Mouse (Mus musculus) embryonic facial prominence, embryonic 14.5 days (tissue): ENCODE data around the gene Hcrtr1. TPM values are rescaled to one million over a fixed set of nuclear protein-coding genes. Genes with fewer than 3 reads are reported as not detected.

Source experiments
- ATAC-seq: fragments of 200-750 bp; cut with Nextera tagmentation; 2 replicates; pipeline ENCODE4 v1.8.0; 2017; ENCODE audit warnings: low read depth, moderate number of reproducible peaks, moderate TSS enrichment
- DNase-seq: peaks from one replicate; pipeline ENCODE4 v3.0.0-alpha.2; 2015; ENCODE audit warnings: low spot score
- H3K27ac ChIP-seq: fragments of 300-500 bp; sonication (generic); replicated peaks from 2 replicates; pipeline ENCODE4 v1.5.1; 2014; ENCODE audit warnings: low read depth, mild to moderate bottlenecking, low read length, moderate library complexity
- H3K27me3 ChIP-seq: fragments of 300-500 bp; sonication (generic); replicated peaks from 2 replicates; pipeline ENCODE4 v1.6.1; 2014; ENCODE audit warnings: low read length; ENCODE audit not compliant: control insufficient read depth, insufficient read depth
- H3K36me3 ChIP-seq: fragments of 300-500 bp; sonication (generic); 2 replicates; pipeline ENCODE4 v1.6.1; 2014; ENCODE audit warnings: low read length, mixed read lengths; ENCODE audit not compliant: control insufficient read depth, insufficient read depth
- H3K4me1 ChIP-seq: fragments of 300-500 bp; sonication (generic); 2 replicates; pipeline ENCODE4 v1.6.1; 2014; ENCODE audit warnings: antibody characterized with exemption, low read length; ENCODE audit not compliant: control insufficient read depth, insufficient read depth
- H3K4me2 ChIP-seq: fragments of 300-500 bp; sonication (generic); 2 replicates; pipeline ENCODE4 v1.6.1; 2014; ENCODE audit warnings: low read depth, mild to moderate bottlenecking, low read length, moderate library complexity, mixed read lengths
- H3K4me3 ChIP-seq: fragments of 300-500 bp; sonication (generic); 2 replicates; pipeline ENCODE4 v1.5.1; 2014; ENCODE audit warnings: low read depth, mild to moderate bottlenecking, low read length
- H3K9ac ChIP-seq: fragments of 300-500 bp; sonication (generic); 2 replicates; pipeline ENCODE4 v1.6.1; 2014; ENCODE audit warnings: low read depth, mild to moderate bottlenecking, low read length, moderate library complexity, mixed read lengths
- H3K9me3 ChIP-seq: fragments of 300-500 bp; sonication (generic); 2 replicates; pipeline ENCODE4 v1.6.1; 2016; ENCODE audit warnings: low read length; ENCODE audit not compliant: control insufficient read depth
- WGBS: fragments of 180-500 bp; shearing (Covaris S2); extraction: QIAGEN DNeasy Blood & Tissue Kit; methylation state at CpG from one replicate; pipeline ENCODE4 v1.1.7; 2014; 5-methylcytosine and 5-hydroxymethylcytosine counted together
- polyA plus RNA-seq: library from polyadenylated mRNA; unstranded; fragments of >200 nt; fragmentation: Nextera tagmentation; extraction: Ambion mirVana; gene quantifications from 2 replicates; pipeline ENCODE4 v1.2.1, GENCODE M21; 2014

Gene Hcrtr1
- polyA plus RNA-seq, 1 experiment from 2014 or later = 0.19 TPM

GRCm38 (mm10) chr4:130124110-130124509, 15.0 kb downstream of the Hcrtr1 start:
- no peak overlapping the region for H3K4me2 ChIP-seq
- H3K36me3 ChIP-seq = peaks cover 73% of the 10 kb centered on the region
- DNase-seq (no peak), ATAC-seq (no peak)
- H3K4me1 ChIP-seq = 0 out of 2 replicates have a peak, but pooled peaks cover 4% of the 10 kb centered on the region
- no peaks in the 10 kb centered on the region for H3K27me3 ChIP-seq
- H3K4me3 ChIP-seq = no peak overlapping the region
- no peak overlapping the region for H3K9ac ChIP-seq
- no peak overlapping the region for H3K27ac ChIP-seq
- H3K9me3 ChIP-seq = no peaks in the 10 kb centered on the region
- WGBS = 85% methylated on average over 4 of the region's 4 CpGs

GRCm38 (mm10) chr4:130123020-130123419, 16.1 kb downstream of the Hcrtr1 start:
- Histone ChIP-seq H3K9me3 (no peaks in the 10 kb centered on the region), H3K4me2 (no peak overlapping the region), H3K27ac (no peak overlapping the region), H3K36me3 (peaks cover 69% of the 10 kb centered on the region), H3K27me3 (no peaks in the 10 kb centered on the region), H3K4me3 (no peak overlapping the region), H3K4me1 (0 out of 2 replicates have a peak, but pooled peaks cover 4% of the 10 kb centered on the region), H3K9ac (no peak overlapping the region)
- DNase-seq = no peak
- no peak for ATAC-seq
- 69% methylated on average over 5 of the region's 5 CpGs for WGBS

DNA sequence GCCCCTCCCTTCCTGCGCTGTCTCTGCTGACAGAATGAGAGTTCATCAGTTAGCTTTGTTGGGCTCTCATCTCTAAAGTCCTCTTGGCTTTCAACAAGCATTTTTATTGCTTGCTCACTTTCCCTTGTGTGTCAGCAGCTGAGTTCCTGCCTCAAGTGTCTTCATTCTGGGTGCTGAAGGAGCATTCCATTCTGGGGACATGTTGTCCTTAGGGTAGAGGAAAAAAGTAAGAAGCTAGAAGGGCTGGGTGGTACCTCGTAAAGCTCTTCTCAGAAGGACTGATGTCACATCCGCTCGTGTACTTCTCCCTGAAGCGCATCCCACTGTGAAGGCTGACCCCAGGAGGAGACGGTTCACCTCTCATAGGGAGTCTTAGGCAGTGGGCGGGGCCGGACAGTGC, 17.6 kb downstream of the Hcrtr1 start:
- Histone ChIP-seq H3K4me1 (0 out of 2 replicates have a peak, but pooled peaks cover 4% of the 10 kb centered on the region), H3K27me3 (no peaks in the 10 kb centered on the region), H3K9me3 (no peaks in the 10 kb centered on the region), H3K9ac (no peak overlapping the region), H3K36me3 (peaks cover 56% of the 10 kb centered on the region), H3K4me2 (no peak overlapping the region), H3K4me3 (no peak overlapping the region), H3K27ac (no peak overlapping the region)
- whole genome bisulfite sequencing = 73% methylated on average over 8 of the region's 8 CpGs
- ATAC-seq = no peak
- DNase-seq = no peak

GRCm38 (mm10) chr4:130120752-130121151, 18.4 kb downstream of the Hcrtr1 start:
- H3K9ac ChIP-seq = no peak overlapping the region
- ATAC-seq (no peak), DNase-seq (no peak)
- no peak overlapping the region for H3K4me2 ChIP-seq
- WGBS = 57% methylated on average over 4 of the region's 4 CpGs
- H3K4me1 ChIP-seq = 0 out of 2 replicates have a peak, but pooled peaks cover 4% of the 10 kb centered on the region
- peaks cover 56% of the 10 kb centered on the region for H3K36me3 ChIP-seq
- no peak overlapping the region for H3K4me3 ChIP-seq
- H3K27ac ChIP-seq = no peak overlapping the region
- no peaks in the 10 kb centered on the region for H3K27me3 ChIP-seq
- no peaks in the 10 kb centered on the region for H3K9me3 ChIP-seq

- Histone ChIP-seq H3K4me3 (no peak overlapping the region), H3K36me3 (peaks cover 22% of the 10 kb centered on the region), H3K4me2 (no peak overlapping the region), H3K4me1 (peaks cover 11% of the 10 kb centered on the region), H3K9me3 (no peaks in the 10 kb centered on the region), H3K9ac (no peak overlapping the region), H3K27me3 (no peaks in the 10 kb centered on the region), H3K27ac (no peak overlapping the region)
- 96% methylated on average over 1 of the region's 1 CpGs for WGBS
- no peak for DNase-seq
- no peak for ATAC-seq
Measured at GRCm38 (mm10) chr4:130112732-130113131, 26.4 kb downstream of the Hcrtr1 start.

- no peaks in the 10 kb centered on the region for H3K9me3 ChIP-seq
- H3K27ac ChIP-seq = no peak overlapping the region
- peaks cover 11% of the 10 kb centered on the region for H3K4me1 ChIP-seq
- H3K4me2 ChIP-seq = no peak overlapping the region
- ATAC-seq (no peak), DNase-seq (no peak)
- H3K9ac ChIP-seq = no peak overlapping the region
- no peak overlapping the region for H3K4me3 ChIP-seq
- peaks cover 22% of the 10 kb centered on the region for H3K36me3 ChIP-seq
- H3K27me3 ChIP-seq = no peaks in the 10 kb centered on the region
- WGBS = 73% methylated on average over 7 of the region's 7 CpGs
Measured at GRCm38 (mm10) chr4:130112299-130112698, 26.9 kb downstream of the Hcrtr1 start.

- DNase-seq = no peak
- Histone ChIP-seq H3K9ac (no peak overlapping the region), H3K4me1 (peaks cover 14% of the 10 kb centered on the region), H3K27ac (no peak overlapping the region), H3K9me3 (no peaks in the 10 kb centered on the region), H3K4me3 (no peak overlapping the region), H3K4me2 (no peak overlapping the region), H3K36me3 (peaks cover 11% of the 10 kb centered on the region; the same call in 1 of the 2 replicates), H3K27me3 (no peaks in the 10 kb centered on the region)
- no peak for ATAC-seq
- WGBS = 86% methylated on average over 7 of the region's 7 CpGs
Measured at GRCm38 (mm10) chr4:130110091-130110490, 29.1 kb downstream of the Hcrtr1 start.

DNA sequence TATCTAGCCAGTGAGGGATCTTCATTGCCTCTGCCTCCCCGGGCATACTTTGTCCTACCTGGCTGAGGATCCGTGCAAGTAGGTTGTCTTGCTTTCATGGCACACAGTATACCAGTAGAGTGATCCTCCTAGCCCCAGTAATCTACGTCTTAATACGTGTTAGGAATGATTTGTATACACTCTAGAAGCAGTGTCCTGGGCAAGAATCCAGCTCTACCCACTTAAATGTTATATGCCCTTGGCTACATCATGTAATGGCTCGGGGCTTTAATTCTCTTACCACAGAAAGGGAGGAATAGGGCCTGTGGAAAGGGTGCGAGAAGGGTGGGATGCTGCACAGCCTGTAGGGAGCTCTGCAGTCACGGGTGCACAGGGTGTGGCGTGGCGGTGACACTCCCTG, 29.5 kb downstream of the Hcrtr1 start:
- H3K4me1 ChIP-seq = peaks cover 14% of the 10 kb centered on the region

DNA sequence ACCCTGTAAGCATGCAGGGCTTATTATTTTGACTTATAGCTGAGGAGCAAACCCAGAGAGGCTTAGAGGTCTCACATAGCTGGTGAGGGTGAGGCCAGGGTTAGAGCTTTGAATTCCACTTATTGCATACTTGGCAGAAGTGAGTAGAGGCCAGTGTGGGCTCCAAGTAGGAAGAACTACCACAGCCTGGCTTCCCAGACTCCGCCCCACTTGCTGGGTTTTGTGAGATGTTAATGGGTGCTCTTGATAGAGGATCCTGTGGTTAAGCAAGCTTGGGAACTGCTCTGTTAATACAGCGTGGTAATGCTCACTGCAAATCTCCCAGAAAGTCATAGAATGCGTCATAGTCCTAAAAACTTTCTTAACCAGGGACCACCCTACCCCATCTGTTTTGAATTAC, 30.2 kb downstream of the Hcrtr1 start:
- Histone ChIP-seq H3K4me2 (peak overlapping the region; percentile 62), H3K9ac (0 out of 2 replicates have a peak overlapping the region, but pooled peaks have one; percentile 25), H3K27ac (no peak overlapping the region), H3K4me3 (0 out of 2 replicates have a peak overlapping the region, but pooled peaks have one; percentile 6), H3K4me1 (peaks cover 14% of the 10 kb centered on the region), H3K9me3 (0 out of 2 replicates have a peak, but pooled peaks cover under 1% of the 10 kb centered on the region), H3K27me3 (no peaks in the 10 kb centered on the region), H3K36me3 (peaks cover 11% of the 10 kb centered on the region; the same call in 1 of the 2 replicates)
- ATAC-seq = no peak
- DNase-seq = no peak
- 65% methylated on average over 3 of the region's 3 CpGs for WGBS

More for the DNA sequence above, 29.5 kb downstream of the Hcrtr1 start:
- H3K4me3 ChIP-seq = no peak overlapping the region
- no peak for ATAC-seq
- H3K36me3 ChIP-seq = peaks cover 11% of the 10 kb centered on the region; the same call in 1 of the 2 replicates
- H3K9me3 ChIP-seq = no peaks in the 10 kb centered on the region
- no peaks in the 10 kb centered on the region for H3K27me3 ChIP-seq
- no peak for DNase-seq
- 89% methylated on average over 9 of the region's 9 CpGs for WGBS
- H3K9ac ChIP-seq = no peak overlapping the region
- H3K4me2 ChIP-seq = no peak overlapping the region
- H3K27ac ChIP-seq = no peak overlapping the region
